Mouse (Mus musculus) brain, embryonic 14.5 days (tissue): Measurements from ENCODE around the gene Sgsm2.

Source experiments
- CTCF ChIP-seq: fragments of 200-500 bp; IDR thresholded peaks from 2 replicates; pipeline ENCODE4 v1.5.1; 2012; ENCODE audit warnings: inconsistent platforms, mild to moderate bottlenecking, moderate library complexity, borderline replicate concordance; ENCODE audit not compliant: insufficient read depth, insufficient read length; ENCODE audit errors: extremely low read depth
- POLR2A ChIP-seq: fragments of 200-500 bp; IDR thresholded peaks from 2 replicates; pipeline ENCODE4 v1.6.1; 2012; ENCODE audit warnings: mild to moderate bottlenecking, inconsistent platforms, borderline replicate concordance; ENCODE audit not compliant: poor library complexity, insufficient read depth, insufficient read length, severe bottlenecking; ENCODE audit errors: extremely low read depth

GRCm38 (mm10) chr11:74828965-74829550 lies 67.8 kb downstream of the Sgsm2 start:
- TF ChIP-seq CTCF (no peak), POLR2A (no peak)
